Mouse (Mus musculus) cerebellum, adult 2 months (tissue): ENCODE data around the gene Olfr906.

Experiments used
- CTCF ChIP-seq: fragments of 200-500 bp; IDR thresholded peaks from 2 replicates; pipeline ENCODE4 v1.5.1; 2011; ENCODE audit warnings: low read depth, mild to moderate bottlenecking, control low read depth, low read length, moderate library complexity, borderline replicate concordance; ENCODE audit not compliant: insufficient read depth
- POLR2A ChIP-seq: fragments of 200-500 bp; IDR thresholded peaks from 2 replicates; pipeline ENCODE4 v1.6.1; 2011; ENCODE audit warnings: low read length, control low read depth, borderline replicate concordance; ENCODE audit not compliant: insufficient read depth

DNA sequence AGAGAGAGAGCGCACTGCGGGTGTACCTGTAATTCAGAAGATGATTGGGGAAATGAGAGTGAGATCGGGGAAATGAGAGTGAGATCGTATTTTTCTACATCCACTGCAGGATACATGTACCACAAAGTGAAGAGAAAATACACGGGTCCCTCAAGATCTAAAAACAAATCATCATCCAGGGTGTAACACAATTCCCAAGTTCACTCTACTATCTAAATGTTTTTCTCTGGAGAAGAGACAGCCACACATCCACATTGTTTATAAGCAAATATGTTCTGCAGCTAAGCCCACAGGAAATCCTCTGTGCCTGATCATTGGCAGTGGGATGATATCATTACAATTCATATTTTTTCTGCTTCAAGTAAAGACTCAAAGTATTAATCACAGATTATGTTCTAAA, 39.5 kb upstream of the Olfr906 start, which contains the start of gene Olfr902:
- TF ChIP-seq CTCF (no peak), POLR2A (no peak)
